Mouse (Mus musculus) lung, embryonic 14.5 days (tissue): ENCODE data around the gene Ppm1g. TPM values are rescaled to one million over a fixed set of nuclear protein-coding genes. Genes with fewer than 3 reads are reported as not detected.
A peak's percentile ranks its signal among the peaks of the same experiment; 100 is the strongest.
"Not testable (repeated sequence)": the region's sequence is repeated elsewhere in the genome, so short reads cannot be mapped to it uniquely, and the experiment has no call there.

Experiments
- ATAC-seq: fragments of 200-750 bp; cut with Nextera tagmentation; 2 replicates; pipeline ENCODE4 v1.8.0; 2017; ENCODE audit warnings: mild to moderate bottlenecking, moderate TSS enrichment, moderate library complexity; ENCODE audit not compliant: insufficient read depth
- DNase-seq: peaks from one replicate; pipeline ENCODE4 v3.0.0-alpha.2; 2015
- H3K27ac ChIP-seq: fragments of 300-500 bp; sonication (generic); 2 replicates; pipeline ENCODE4 v1.5.1; 2014; ENCODE audit warnings: low read depth, mild to moderate bottlenecking, moderate library complexity
- H3K27me3 ChIP-seq: fragments of 300-500 bp; sonication (generic); 2 replicates; pipeline ENCODE4 v1.6.1; 2014; ENCODE audit warnings: low read length, control low read depth; ENCODE audit not compliant: insufficient read depth
- H3K36me3 ChIP-seq: fragments of 300-500 bp; sonication (generic); 2 replicates; pipeline ENCODE4 v1.6.1; 2014; ENCODE audit warnings: control low read depth; ENCODE audit not compliant: insufficient read depth
- H3K4me1 ChIP-seq: fragments of 300-500 bp; sonication (generic); 2 replicates; pipeline ENCODE4 v1.6.1; 2014; ENCODE audit warnings: antibody characterized with exemption, control low read depth; ENCODE audit not compliant: insufficient read depth
- H3K4me2 ChIP-seq: fragments of 300-500 bp; sonication (generic); 2 replicates; pipeline ENCODE4 v1.6.1; 2014; ENCODE audit warnings: mild to moderate bottlenecking
- H3K4me3 ChIP-seq: fragments of 300-500 bp; sonication (generic); 2 replicates; pipeline ENCODE4 v1.5.1; 2014; ENCODE audit warnings: low read depth, low read length
- H3K9ac ChIP-seq: fragments of 300-500 bp; sonication (generic); 2 replicates; pipeline ENCODE4 v1.6.1; 2014
- H3K9me3 ChIP-seq: fragments of 300-500 bp; sonication (generic); 2 replicates; pipeline ENCODE4 v1.6.1; 2016; ENCODE audit warnings: low read depth, low read length, control low read depth
- CTCF ChIP-seq: IDR thresholded peaks from 2 replicates; pipeline ENCODE4 v1.5.1; 2016; ENCODE audit warnings: antibody characterized with exemption, low read depth
- WGBS: fragments of 180-500 bp; shearing (Covaris S2); extraction: QIAGEN DNeasy Blood & Tissue Kit; methylation state at CpG from one replicate; pipeline ENCODE4 v1.1.7; 2014; 5-methylcytosine and 5-hydroxymethylcytosine counted together
- polyA plus RNA-seq: library from polyadenylated mRNA; unstranded; fragments of >200 nt; fragmentation: Nextera tagmentation; extraction: Ambion mirVana; gene quantifications from 2 replicates; pipeline ENCODE4 v1.2.1, GENCODE M21; 2014

The Ppm1g gene
- polyA plus RNA-seq, 1 experiment from 2014 or later, result 148 TPM

- no peak for TF ChIP-seq CTCF
- ATAC-seq (no peak), DNase-seq (no peak)
- Histone ChIP-seq H3K36me3 (no peaks in the 10 kb centered on the region), H3K9me3 (no peaks in the 10 kb centered on the region), H3K27ac (peak overlapping the region; percentile 86), H3K9ac (peak overlapping the region; percentile 86), H3K4me1 (peaks cover 4% of the 10 kb centered on the region; the same call in 1 of the 2 replicates), H3K4me2 (peak overlapping the region; percentile 64), H3K4me3 (peak overlapping the region; percentile 84), H3K27me3 (no peaks in the 10 kb centered on the region)
- 2% methylated on average over 11 of the region's 11 CpGs for WGBS
These were observed 1.0 kb downstream of the Ppm1g start for GRCm38 (mm10) chr5:31219474-31219873.

- 2% methylated on average over 2 of the region's 2 CpGs for WGBS
These were observed 1.4 kb downstream of the Ppm1g start for GRCm38 (mm10) chr5:31219070-31219469.

GRCm38 (mm10) chr5:31218294-31218693 is 2.2 kb downstream of the Ppm1g start:
- 48% methylated on average over 6 of the region's 7 CpGs for WGBS
- Histone ChIP-seq H3K4me3 (no peak overlapping the region), H3K9me3 (no peaks in the 10 kb centered on the region), H3K4me2 (peak overlapping the region; percentile 64; the same call in 1 of the 2 replicates), H3K36me3 (no peaks in the 10 kb centered on the region), H3K27me3 (no peaks in the 10 kb centered on the region), H3K27ac (no peak overlapping the region), H3K4me1 (peaks cover 4% of the 10 kb centered on the region; the same call in 1 of the 2 replicates), H3K9ac (no peak overlapping the region)
- ATAC-seq, result no peak
- TF ChIP-seq CTCF, result no peak
- DNase-seq, result no peak

More at GRCm38 (mm10) chr5:31219070-31219469, 1.4 kb downstream of the Ppm1g start:
- no peaks in the 10 kb centered on the region for H3K9me3 ChIP-seq
- H3K4me2 ChIP-seq, result peak overlapping the region; percentile 64
- TF ChIP-seq CTCF, result peak; percentile 55
- peaks cover 4% of the 10 kb centered on the region; the same call in 1 of the 2 replicates for H3K4me1 ChIP-seq
- peak overlapping the region; percentile 84 for H3K4me3 ChIP-seq
- no peaks in the 10 kb centered on the region for H3K27me3 ChIP-seq
- DNase-seq, result peak; percentile 81
- H3K9ac ChIP-seq, result no peak overlapping the region
- H3K27ac ChIP-seq, result no peak overlapping the region
- no peak for ATAC-seq
- no peaks in the 10 kb centered on the region for H3K36me3 ChIP-seq

- H3K4me3 ChIP-seq, H3K27ac ChIP-seq, ATAC-seq, H3K9ac ChIP-seq, H3K4me2 ChIP-seq, H3K36me3 ChIP-seq, H3K27me3 ChIP-seq, DNase-seq, H3K9me3 ChIP-seq, H3K4me1 ChIP-seq: not testable (repeated sequence)
- 91% methylated on average over 6 of the region's 6 CpGs for WGBS
These were observed 3.9 kb downstream of the Ppm1g start for GRCm38 (mm10) chr5:31216554-31216953.

- no peak for TF ChIP-seq CTCF
- no peak overlapping the region for H3K27ac ChIP-seq
- DNase-seq, result no peak
- WGBS, result 96% methylated on average over 6 of the region's 6 CpGs
- H3K4me1 ChIP-seq, result peaks cover 4% of the 10 kb centered on the region; the same call in 1 of the 2 replicates
- no peak overlapping the region for H3K4me2 ChIP-seq
- H3K36me3 ChIP-seq, result peaks cover 76% of the 10 kb centered on the region
- no peaks in the 10 kb centered on the region for H3K27me3 ChIP-seq
- H3K9me3 ChIP-seq, result peaks cover 6% of the 10 kb centered on the region; the same call in 1 of the 2 replicates
- H3K4me3 ChIP-seq, result no peak overlapping the region
- no peak overlapping the region for H3K9ac ChIP-seq
- no peak for ATAC-seq
These were observed 16.1 kb downstream of the Ppm1g start for GRCm38 (mm10) chr5:31204421-31204820.

- DNase-seq, result no peak
- Histone ChIP-seq H3K4me2 (no peak overlapping the region), H3K36me3 (peaks cover 82% of the 10 kb centered on the region), H3K4me3 (no peak overlapping the region), H3K4me1 (peaks cover 4% of the 10 kb centered on the region; the same call in 1 of the 2 replicates), H3K9ac (no peak overlapping the region), H3K27ac (no peak overlapping the region), H3K9me3 (peaks cover 6% of the 10 kb centered on the region; the same call in 1 of the 2 replicates), H3K27me3 (no peaks in the 10 kb centered on the region)
- ATAC-seq, result no peak
- WGBS, result 88% methylated on average over 2 of the region's 2 CpGs
- no peak for TF ChIP-seq CTCF
These were observed 16.6 kb downstream of the Ppm1g start for GRCm38 (mm10) chr5:31203866-31204265.

- no peak for TF ChIP-seq CTCF
- Histone ChIP-seq H3K4me3 (peak overlapping the region; percentile 83), H3K27ac (peak overlapping the region; percentile 55), H3K9me3 (peaks cover 6% of the 10 kb centered on the region; the same call in 1 of the 2 replicates), H3K9ac (peak overlapping the region; percentile 42), H3K27me3 (no peaks in the 10 kb centered on the region), H3K36me3 (peaks cover 82% of the 10 kb centered on the region), H3K4me2 (peak overlapping the region; percentile 63), H3K4me1 (peaks cover 4% of the 10 kb centered on the region; the same call in 1 of the 2 replicates)
- 84% methylated on average over 7 of the region's 7 CpGs for WGBS
- DNase-seq (no peak), ATAC-seq (no peak)
These were observed 17.6 kb downstream of the Ppm1g start for GRCm38 (mm10) chr5:31202933-31203332.
